Mouse (Mus musculus) adrenal gland, postnatal 0 days (tissue): Measurements from ENCODE around the gene Ccl21a. TPM values are rescaled to one million over a fixed set of nuclear protein-coding genes. Genes with fewer than 3 reads are reported as not detected.

Experiments
- polyA plus RNA-seq: library from polyadenylated mRNA; unstranded; fragments of >200 nt; fragmentation: Nextera tagmentation; extraction: Ambion mirVana; gene quantifications from 2 replicates; pipeline ENCODE4 v1.2.1, GENCODE M21; 2015

Gene Ccl21a
- 5.0 and 15.3 TPM in 2 replicates for polyA plus RNA-seq

GRCm38 (mm10) chr4:42773893-42774292 is at the start of gene Ccl21a:
Gene Ccl21a (minus strand): TSS chr4:42773993.

GRCm38 (mm10) chr4:42756477-42756876 is 17.3 kb downstream of the Ccl21a start, which contains the start of gene Ccl19:
Gene Ccl19 (minus strand): TSS chr4:42756577.

GRCm38 (mm10) chr4:42735245-42735644 is 38.5 kb downstream of the Ccl21a start, which contains the start of gene 4930578G10Rik:
Gene 4930578G10Rik (plus strand): TSS chr4:42735545.

Other genes with a start within 250 kb of the Ccl21a start
- not detected in 2 replicates for gene Fam205a2, start 245.8 kb downstream of the Ccl21a start, polyA plus RNA-seq
- gene Gm10591, start 161.8 kb downstream of the Ccl21a start, polyA plus RNA-seq, result not detected in 2 replicates
- 0.58 and 0.99 TPM in 2 replicates for gene Gm2564, start 144.3 kb downstream of the Ccl21a start, polyA plus RNA-seq
- not detected in 2 replicates for gene Ccl27b, start 118.7 kb downstream of the Ccl21a start, polyA plus RNA-seq
- not detected in 2 replicates for gene Il11ra2, start 112.1 kb downstream of the Ccl21a start, polyA plus RNA-seq
- gene 4930578G10Rik, start 38.4 kb downstream of the Ccl21a start, polyA plus RNA-seq, result not detected in 2 replicates
- gene Ccl19, start 17.4 kb downstream of the Ccl21a start, polyA plus RNA-seq, result 0.26 and 0.38 TPM in 2 replicates
- 0.06 TPM in 1 of 2 replicates, not detected in the other for gene Fam205a1, start 79.9 kb upstream of the Ccl21a start, polyA plus RNA-seq
- 0.09 and 0.28 TPM in 2 replicates for gene Gm12394, start 82.8 kb upstream of the Ccl21a start, polyA plus RNA-seq
- gene Fam205c, start 100.2 kb upstream of the Ccl21a start, polyA plus RNA-seq, result 0.24 and 0.95 TPM in 2 replicates
- 1.3 and 3.7 TPM in 2 replicates for gene Phf24, start 142.7 kb upstream of the Ccl21a start, polyA plus RNA-seq
- 6.4 and 7.8 TPM in 2 replicates for gene Dnajb5, start 175.8 kb upstream of the Ccl21a start, polyA plus RNA-seq
- gene 1700022I11Rik, start 195.6 kb upstream of the Ccl21a start, polyA plus RNA-seq, result 0.25 and 0.59 TPM in 2 replicates
- gene Vcp, start 226.5 kb upstream of the Ccl21a start, polyA plus RNA-seq, result 248 and 385 TPM in 2 replicates
- gene Fancg, start 236.5 kb upstream of the Ccl21a start, polyA plus RNA-seq, result 7.6 and 10.2 TPM in 2 replicates